Mouse (Mus musculus): ENCODE results near the gene Padi2. TPM values are rescaled to one million over a fixed set of nuclear protein-coding genes. Genes with fewer than 3 reads are reported as not detected.

Gene Padi2
- total and polyA plus RNA-seq, 3 experiments: 0.04 TPM; not detected in 2

- no peaks in the 10 kb centered on the region for H3K4me1 ChIP-seq (ENCODE audit: control insufficient read depth in 1 of 2, insufficient read depth in 2 of 2)
- no peak overlapping the region for H3K4me3 ChIP-seq (replicated peaks in 1 of 3; ENCODE audit: low read depth in 2 of 3, low read length in 2 of 3, poor library complexity in 1 of 3)
- in situ Hi-C loops (cut with MboI; ENCODE audit: low pct_ligation_motif_present, low pct_unique_long_range_greater_than_20kb, low sequenced_read_pairs) (no loop called here), dilution Hi-C loops (cut with MboI; ENCODE audit: extremely low pct_ligation_motif_present, extremely low pct_unique_long_range_greater_than_20kb, low sequenced_read_pairs) (no loop called here)
- no peaks in the 10 kb centered on the region for H3K36me3 ChIP-seq (replicated peaks in 1 of 2; ENCODE audit: control insufficient read depth in 1 of 2, insufficient read depth in 1 of 2, low read length in 1 of 2)
- H3K79me2 ChIP-seq (replicated peaks; ENCODE audit: control insufficient read depth, extremely low read depth, insufficient read depth, poor library complexity, severe bottlenecking): no peaks in the 10 kb centered on the region
- H3K9me3 ChIP-seq (replicated peaks; ENCODE audit: low read length): peaks cover 5% of the 10 kb centered on the region
- TF ChIP-seq MAZ (IDR thresholded peaks at IDR 0.05; ENCODE audit: low read depth, low read length) (no peak), SMC3 (IDR thresholded peaks at IDR 0.05; ENCODE audit: low read depth, low read length) (no peak), USF2 (conservative IDR thresholded peaks at IDR 0.05; ENCODE audit: low read depth, low read length) (no peak), MEF2A (IDR thresholded peaks at IDR 0.05; ENCODE audit: borderline replicate concordance, low read depth, low read length) (no peak)
- DNase-seq (ENCODE audit: extremely low read depth): no peak
- H3K4me2 ChIP-seq (ENCODE audit: insufficient read depth, low read depth, poor library complexity, severe bottlenecking): no peak overlapping the region
- peaks cover 83% of the 10 kb centered on the region for H3K27me3 ChIP-seq (replicated peaks)
- H3K9ac ChIP-seq (ENCODE audit: insufficient read depth, low read depth): no peak overlapping the region
- H3K27ac ChIP-seq (ENCODE audit: insufficient read depth, low read depth): no peak overlapping the region
Observed at GRCm38 (mm10) chr4:140857813-140858212, 48.3 kb upstream of the Padi2 start.

GRCm38 (mm10) chr4:140859291-140859690, 46.9 kb upstream of the Padi2 start:
- DNase-seq (ENCODE audit: extremely low read depth): no peak
- in situ Hi-C loops (cut with MboI; ENCODE audit: low pct_ligation_motif_present, low pct_unique_long_range_greater_than_20kb, low sequenced_read_pairs): no loop called here
- peaks cover 82% of the 10 kb centered on the region for H3K27me3 ChIP-seq (replicated peaks)
- no peak overlapping the region for H3K9ac ChIP-seq (ENCODE audit: insufficient read depth, low read depth)
- no peak overlapping the region for H3K27ac ChIP-seq (ENCODE audit: insufficient read depth, low read depth)
- no peak for TF ChIP-seq MYC (IDR thresholded peaks at IDR 0.05; ENCODE audit: low read depth, low read length)
- TF ChIP-seq CHD2 (IDR thresholded peaks at IDR 0.05; ENCODE audit: low read length): no peak
- TF ChIP-seq USF1 (IDR thresholded peaks at IDR 0.05; ENCODE audit: low read depth, low read length): no peak
- TF ChIP-seq MAX (IDR thresholded peaks at IDR 0.05; ENCODE audit: low read length): no peak
- TF ChIP-seq JUND (conservative IDR thresholded peaks at IDR 0.05; ENCODE audit: low read depth, low read length): no peak
- TF ChIP-seq ZNF384 (IDR thresholded peaks at IDR 0.05; ENCODE audit: low read depth, low read length): no peak
- TF ChIP-seq SIN3A (IDR thresholded peaks at IDR 0.05; ENCODE audit: low read length): no peak
- TF ChIP-seq PAX5 (IDR thresholded peaks at IDR 0.05; ENCODE audit: low read length): no peak
- TF ChIP-seq HCFC1 (IDR thresholded peaks at IDR 0.05; ENCODE audit: low read depth, low read length): no peak
- TF ChIP-seq POLR2A (IDR thresholded peaks at IDR 0.05; ENCODE audit: low read depth, low read length): no peak
- TF ChIP-seq MAZ (IDR thresholded peaks at IDR 0.05; ENCODE audit: low read depth, low read length): no peak
- TF ChIP-seq CTCF (conservative IDR thresholded peaks at IDR 0.05 in 1 of 2, IDR thresholded peaks at IDR 0.05 in 1 of 2; ENCODE audit: low read depth in 2 of 2, low read length in 2 of 2): no peak
- no peak for TF ChIP-seq POLR2AphosphoS2 (IDR thresholded peaks at IDR 0.05; ENCODE audit: low read depth, low read length)
- TF ChIP-seq RAD21 (IDR thresholded peaks at IDR 0.05; ENCODE audit: low read depth, low read length): no peak
- TF ChIP-seq SMC3 (IDR thresholded peaks at IDR 0.05; ENCODE audit: low read depth, low read length): no peak
- H3K4me1 ChIP-seq (ENCODE audit: control insufficient read depth in 1 of 2, insufficient read depth in 2 of 2): no peaks in the 10 kb centered on the region
- H3K36me3 ChIP-seq (replicated peaks in 1 of 2; ENCODE audit: control insufficient read depth in 1 of 2, insufficient read depth in 1 of 2, low read length in 1 of 2): no peaks in the 10 kb centered on the region
- H3K4me3 ChIP-seq (replicated peaks in 1 of 3; ENCODE audit: low read depth in 2 of 3, low read length in 2 of 3, poor library complexity in 1 of 3): no peak overlapping the region
- H3K4me2 ChIP-seq (ENCODE audit: insufficient read depth, low read depth, poor library complexity, severe bottlenecking): no peak overlapping the region
- H3K79me2 ChIP-seq (replicated peaks; ENCODE audit: control insufficient read depth, extremely low read depth, insufficient read depth, poor library complexity, severe bottlenecking): no peaks in the 10 kb centered on the region
- H3K9me3 ChIP-seq (replicated peaks; ENCODE audit: low read length): peaks cover 8% of the 10 kb centered on the region
- dilution Hi-C loops (cut with MboI; ENCODE audit: extremely low pct_ligation_motif_present, extremely low pct_unique_long_range_greater_than_20kb, low sequenced_read_pairs): no loop called here

Data from CH12.LX (cell line).